Mouse (Mus musculus) adrenal gland, postnatal 25 days (tissue): ENCODE measurements around the gene Sco1. TPM values are rescaled to one million over a fixed set of nuclear protein-coding genes. Genes with fewer than 3 reads are reported as not detected.

Experiments
- microRNA-seq, 2 experiments: library from miRNA; unstranded; fragments of <30 nt; microRNA quantifications; one replicate each; pipeline ENCODE4 v1.2.0; 2021
- total RNA-seq: library from RNA; stranded (reverse); gene quantifications from 2 replicates; pipeline ENCODE4 v1.2.3, GENCODE M21; 2021

Sco1 gene
- total RNA-seq, 1 experiment from 2014 or later: 21.0 TPM

Small RNA genes within 50 kb of the gene (microRNA-seq; reads per million reads assigned to microRNA genes)
- 0 reads per million in 2 experiments for gene Mir6923

Other genes starting within 250 kb of the Sco1 start
- 7.1 and 12.1 TPM in 2 replicates for gene Pirt, start 140.7 kb upstream of the Sco1 start, total RNA-seq
- gene Tmem238l, start 96.0 kb upstream of the Sco1 start, total RNA-seq: not detected in 2 replicates
- 6.8 and 7.0 TPM in 2 replicates for gene Tmem220, start 27.5 kb upstream of the Sco1 start, total RNA-seq
- 26.2 and 27.3 TPM in 2 replicates for gene Adprm, start 76 bp upstream of the Sco1 start, total RNA-seq
- not detected in 2 replicates for gene Myh3, start 25.6 kb downstream of the Sco1 start, total RNA-seq
- not detected in 2 replicates for gene Myh2, start 118.4 kb downstream of the Sco1 start, total RNA-seq
- 0.12 TPM in 1 of 2 replicates, not detected in the other for gene Myh1, start 147.4 kb downstream of the Sco1 start, total RNA-seq
- 0.33 TPM in 1 of 2 replicates, not detected in the other for gene Myh4, start 185.4 kb downstream of the Sco1 start, total RNA-seq
- not detected in 2 replicates for gene Myh8, start 224.5 kb downstream of the Sco1 start, total RNA-seq